Mouse (Mus musculus) right cerebral cortex, postnatal 25 days (tissue): ENCODE measurements around the gene Zbtb25.

ENCODE experiments used
- DNase-seq: peaks from one replicate; pipeline ENCODE4 v3.0.0; 2022

Gene Zbtb25

DNA sequence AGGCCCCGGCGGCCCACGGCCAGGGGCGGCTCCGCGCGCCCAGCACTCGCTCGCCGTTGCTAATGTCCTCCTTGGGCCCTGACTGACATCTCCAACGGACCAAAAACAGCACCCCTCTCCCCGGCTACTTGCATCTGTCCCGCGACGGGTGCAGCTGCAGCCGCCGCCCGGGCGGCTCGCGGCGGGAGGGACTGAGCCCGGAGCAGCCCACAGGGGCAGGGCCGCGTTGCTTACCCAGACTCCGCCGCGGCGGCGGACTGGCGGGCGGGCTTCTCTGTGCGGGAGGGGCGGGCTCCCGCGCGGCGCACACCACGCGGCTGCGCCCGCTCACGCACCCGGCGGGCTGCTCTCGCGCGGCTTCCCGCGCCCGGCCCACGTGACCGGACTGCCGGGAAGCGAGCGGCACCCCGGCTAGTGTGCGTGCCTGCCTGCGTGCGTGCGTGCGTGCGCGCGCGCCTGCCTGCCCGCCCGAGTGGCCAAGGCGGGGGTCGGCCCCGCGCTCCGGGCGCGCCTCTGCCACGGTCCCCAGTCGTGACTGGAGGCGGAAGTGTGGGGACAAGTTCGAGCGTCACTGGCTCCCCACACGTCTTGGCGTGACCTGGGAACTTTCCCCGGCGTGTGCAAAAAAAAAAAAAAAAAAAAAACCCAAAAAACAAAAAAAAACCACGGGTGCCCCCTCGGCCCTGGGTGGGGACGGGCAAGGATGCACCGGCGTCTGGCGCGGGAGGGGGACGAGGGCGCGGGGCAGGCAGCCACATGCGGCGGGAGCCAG is at the start of gene Zbtb25:
Gene Zbtb25, minus strand, starts transcription at position 397 of the 772 bp plus-strand sequence.
- peak; percentile 95 for DNase-seq

DNA sequence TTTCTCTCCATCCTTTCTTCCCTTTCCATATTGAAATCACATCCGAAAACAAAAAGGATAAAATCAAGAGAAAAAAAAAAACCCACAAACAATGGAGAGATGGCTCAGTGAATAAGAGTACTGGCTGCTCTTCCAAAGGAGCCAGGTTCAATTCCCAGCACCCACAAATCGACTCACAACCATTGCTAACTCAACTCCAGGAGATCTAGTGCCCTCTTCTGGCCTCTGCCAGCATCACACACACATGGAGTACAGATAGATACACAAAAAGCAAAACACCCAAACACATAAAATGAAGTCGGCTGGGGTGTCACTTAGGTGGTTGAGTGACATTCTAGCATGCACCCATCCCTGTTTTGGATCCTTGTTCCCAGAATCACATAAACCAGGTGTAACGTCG is 48.9 kb upstream of the Zbtb25 start:
- no peak for DNase-seq

DNA sequence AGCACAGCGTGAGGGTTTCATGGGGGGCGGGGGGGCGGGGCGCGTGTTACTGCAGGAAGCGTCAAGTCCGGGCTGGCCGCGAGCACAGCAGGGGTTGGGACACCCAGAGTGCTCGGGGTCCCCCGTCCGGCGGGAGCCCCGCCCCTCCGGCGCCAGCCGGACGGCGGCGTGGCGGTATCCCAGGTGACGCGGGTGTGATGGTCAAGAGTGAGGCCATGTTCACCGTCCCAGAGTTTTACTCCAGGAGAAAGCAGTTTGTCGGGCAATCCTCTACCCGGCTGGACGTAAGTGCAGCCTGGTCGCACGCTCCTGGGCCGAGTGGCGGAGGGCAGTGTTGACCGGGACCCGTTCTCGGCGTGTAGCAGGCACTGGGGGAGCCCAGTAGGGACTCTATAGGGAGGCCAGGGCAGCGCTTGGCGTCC is 48.0 kb upstream of the Zbtb25 start, which contains the start of gene Ppp1r36:
Gene Ppp1r36, plus strand, starts transcription at position 106 of the 422 bp plus-strand sequence.
- no peak for DNase-seq

DNA sequence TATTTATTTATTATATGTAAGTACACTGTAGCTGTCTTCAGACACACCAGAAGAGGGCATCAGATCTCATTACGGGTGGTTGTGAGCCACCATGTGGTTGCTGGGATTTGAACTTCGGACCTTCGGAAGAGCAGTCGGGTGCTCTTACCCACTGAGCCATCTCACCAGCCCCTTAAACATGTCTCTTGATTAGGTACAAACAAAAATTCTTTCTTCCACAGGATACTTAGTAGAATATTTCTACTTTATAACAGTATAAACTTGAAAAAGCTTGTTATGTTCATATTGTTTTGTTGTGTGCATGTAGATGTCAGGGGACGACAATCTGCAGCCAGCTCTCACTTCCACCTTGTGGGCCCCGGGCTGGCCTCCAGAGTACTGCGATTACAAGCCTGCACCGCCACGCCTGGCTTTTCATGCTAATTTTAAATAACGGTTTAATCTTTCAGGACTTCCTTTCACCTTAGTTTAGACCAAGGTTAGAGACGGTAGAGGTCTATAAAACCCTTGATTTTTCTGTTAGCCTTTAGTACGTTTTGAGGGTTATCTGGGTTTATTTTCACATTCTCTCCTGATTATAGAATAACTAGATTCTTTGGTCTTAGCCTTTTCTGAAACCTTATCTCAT is 46.1 kb upstream of the Zbtb25 start:
- no peak for DNase-seq

DNA sequence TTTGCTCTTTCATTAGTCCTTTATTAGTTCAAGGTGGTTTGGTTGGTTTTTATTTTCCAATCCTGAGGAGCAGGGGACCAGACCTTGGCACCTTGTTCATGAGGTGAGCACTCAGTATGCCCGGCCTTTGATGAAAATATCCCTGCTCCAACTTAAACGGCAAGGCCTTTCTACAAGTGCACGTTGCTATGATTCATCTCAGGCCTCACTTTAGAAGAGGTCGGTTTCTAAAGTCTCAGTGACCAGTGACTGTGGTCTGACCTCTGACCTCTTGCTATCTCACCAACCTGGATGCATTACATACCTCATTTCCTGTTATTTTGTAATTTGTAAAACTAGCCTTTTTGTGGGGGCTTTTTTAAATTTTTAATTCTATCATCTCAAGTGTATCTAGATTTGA is 39.8 kb upstream of the Zbtb25 start:
- DNase-seq = no peak

DNA sequence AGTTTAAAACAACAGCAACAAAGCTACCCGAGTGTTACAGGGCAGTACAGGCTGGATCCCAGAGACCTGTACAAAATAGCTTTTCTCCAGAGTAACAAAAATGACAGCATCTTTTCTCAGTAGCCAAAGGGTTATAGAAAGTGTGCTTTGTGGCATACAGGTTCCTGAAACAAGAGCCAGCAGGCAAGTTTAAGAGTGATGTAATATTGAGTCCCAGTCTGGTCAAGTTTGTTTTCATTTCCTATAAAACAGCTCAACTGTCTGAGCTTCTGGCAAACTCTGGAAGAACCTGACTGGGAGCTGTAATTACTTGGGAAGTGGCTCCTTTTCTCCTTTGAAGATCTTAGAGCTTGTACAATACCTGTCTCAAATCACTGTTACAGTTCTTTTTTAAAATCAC is 37.8 kb upstream of the Zbtb25 start:
- DNase-seq = no peak

DNA sequence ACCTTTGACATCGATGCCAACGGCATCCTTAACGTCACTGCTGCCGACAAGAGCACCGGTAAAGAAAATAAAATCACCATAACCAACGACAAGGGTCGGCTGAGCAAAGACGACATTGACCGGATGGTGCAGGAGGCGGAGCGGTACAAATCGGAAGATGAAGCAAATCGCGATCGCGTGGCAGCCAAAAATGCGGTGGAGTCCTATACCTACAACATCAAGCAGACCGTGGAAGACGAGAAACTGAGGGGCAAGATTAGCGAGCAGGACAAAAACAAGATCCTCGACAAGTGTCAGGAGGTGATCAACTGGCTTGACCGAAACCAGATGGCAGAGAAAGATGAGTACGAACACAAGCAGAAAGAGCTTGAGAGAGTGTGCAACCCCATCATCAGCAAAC is 36.6 kb upstream of the Zbtb25 start:
- DNase-seq = no peak

DNA sequence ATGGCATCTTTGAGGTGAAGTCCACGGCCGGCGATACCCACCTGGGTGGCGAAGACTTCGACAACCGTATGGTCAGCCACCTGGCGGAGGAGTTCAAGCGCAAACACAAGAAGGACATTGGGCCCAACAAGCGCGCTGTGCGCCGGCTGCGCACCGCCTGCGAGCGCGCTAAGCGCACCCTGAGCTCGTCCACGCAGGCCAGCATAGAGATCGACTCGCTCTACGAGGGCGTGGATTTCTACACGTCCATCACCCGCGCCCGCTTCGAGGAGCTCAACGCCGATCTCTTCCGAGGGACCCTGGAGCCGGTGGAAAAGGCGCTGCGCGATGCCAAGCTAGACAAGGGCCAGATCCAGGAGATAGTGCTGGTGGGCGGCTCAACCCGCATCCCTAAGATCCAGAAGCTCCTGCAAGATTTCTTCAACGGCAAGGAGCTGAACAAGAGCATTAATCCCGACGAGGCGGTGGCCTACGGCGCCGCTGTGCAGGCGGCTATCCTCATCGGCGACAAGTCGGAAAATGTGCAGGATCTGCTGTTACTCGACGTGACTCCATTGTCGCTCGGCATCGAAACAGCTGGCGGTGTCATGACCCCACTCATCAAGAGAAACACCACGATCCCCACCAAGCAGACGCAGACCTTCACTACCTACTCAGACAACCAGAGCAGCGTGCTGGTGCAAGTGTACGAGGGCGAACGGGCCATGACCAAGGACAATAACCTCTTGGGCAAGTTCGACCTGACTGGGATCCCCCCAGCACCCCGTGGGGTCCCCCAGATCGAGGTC is 36.0 kb upstream of the Zbtb25 start:
- DNase-seq = peak; percentile 37

DNA sequence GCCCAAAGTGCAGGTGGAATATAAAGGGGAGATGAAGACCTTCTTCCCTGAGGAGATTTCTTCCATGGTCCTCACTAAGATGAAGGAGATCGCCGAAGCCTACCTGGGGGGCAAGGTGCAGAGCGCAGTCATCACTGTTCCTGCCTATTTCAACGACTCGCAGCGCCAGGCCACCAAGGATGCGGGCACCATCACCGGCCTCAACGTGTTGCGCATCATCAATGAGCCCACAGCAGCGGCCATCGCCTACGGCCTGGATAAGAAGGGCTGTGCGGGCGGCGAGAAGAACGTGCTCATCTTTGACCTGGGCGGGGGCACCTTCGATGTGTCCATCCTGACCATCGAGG is 35.4 kb upstream of the Zbtb25 start:
- no peak for DNase-seq

DNA sequence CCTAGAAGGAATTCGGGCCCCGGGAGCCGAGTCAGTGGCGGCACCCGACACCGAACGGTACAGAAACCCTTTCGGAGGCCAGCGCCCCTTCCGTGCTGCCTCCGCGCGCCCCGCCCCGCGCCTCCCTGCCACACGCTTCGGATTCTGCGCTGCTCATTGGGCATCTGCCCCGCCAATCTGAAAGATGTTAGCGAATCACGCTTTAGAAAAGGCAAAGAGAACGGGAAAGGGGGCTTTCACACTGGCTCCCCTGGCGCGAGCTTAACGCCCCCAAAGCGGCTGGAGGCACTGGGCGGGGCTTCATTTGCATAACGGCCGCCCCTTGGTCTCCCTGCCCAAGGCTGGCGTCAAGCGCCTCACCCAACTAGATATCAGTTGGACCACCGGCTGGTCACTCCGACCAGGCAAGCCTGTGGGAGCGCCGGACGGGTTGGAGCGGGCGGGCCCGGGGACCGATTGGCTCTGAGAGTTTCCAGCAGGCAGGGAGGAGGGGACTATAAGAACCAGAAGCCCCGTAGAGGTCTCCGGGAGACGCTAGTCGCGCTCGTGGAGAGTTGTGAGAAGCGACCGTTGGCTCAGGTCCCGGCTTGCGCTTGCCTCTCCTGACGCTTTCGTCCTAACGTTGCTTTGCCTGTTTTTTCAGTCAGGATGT is 34.6 kb upstream of the Zbtb25 start, which contains the start of gene Hspa2:
Gene Hspa2, plus strand, starts transcription at position 291 of the 652 bp plus-strand sequence.
- peak; percentile 100 for DNase-seq

DNA sequence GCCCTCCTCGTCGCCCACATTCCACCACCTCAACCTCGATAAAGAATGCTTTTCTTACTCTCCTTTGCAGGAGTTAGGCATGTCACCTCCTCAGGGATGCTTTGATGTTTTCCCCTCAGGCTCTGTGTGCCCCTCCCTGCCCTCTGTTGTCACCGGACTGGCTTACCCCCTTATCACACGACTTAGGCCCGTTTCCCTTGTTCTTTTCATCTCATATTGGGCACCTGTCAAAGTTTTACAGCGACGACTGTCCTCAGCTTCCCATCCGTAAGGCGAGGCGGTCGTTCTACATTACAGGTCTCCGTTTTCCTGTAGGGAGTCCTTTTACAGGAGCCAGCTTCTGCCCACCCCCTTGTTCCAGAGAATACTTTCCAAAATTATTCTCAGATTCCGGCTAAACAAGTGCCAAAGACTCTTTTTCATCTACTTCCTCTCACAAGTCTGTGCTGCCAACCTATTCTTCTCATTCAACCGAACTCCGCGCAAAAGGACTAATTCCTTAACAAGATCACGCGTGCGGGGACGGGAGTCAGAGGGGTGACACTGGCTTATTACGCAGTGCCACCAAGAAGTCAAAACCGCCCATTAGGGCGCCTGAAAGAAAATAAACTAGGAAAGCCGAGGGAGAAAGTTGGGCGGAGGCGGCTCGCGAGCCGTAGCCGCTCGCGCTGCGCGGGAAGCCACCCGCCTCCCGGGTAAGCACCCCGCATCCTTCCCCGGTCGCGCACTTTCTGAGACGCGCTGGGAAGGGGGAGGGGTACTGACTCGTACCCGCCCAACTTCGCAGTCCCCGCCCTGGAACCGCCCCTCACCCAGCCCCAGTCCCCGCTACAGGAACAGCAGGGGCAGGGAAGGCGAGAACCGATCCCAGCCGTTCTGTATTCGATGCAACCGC is 33.8 kb upstream of the Zbtb25 start:
- peak; percentile 6 for DNase-seq

DNA sequence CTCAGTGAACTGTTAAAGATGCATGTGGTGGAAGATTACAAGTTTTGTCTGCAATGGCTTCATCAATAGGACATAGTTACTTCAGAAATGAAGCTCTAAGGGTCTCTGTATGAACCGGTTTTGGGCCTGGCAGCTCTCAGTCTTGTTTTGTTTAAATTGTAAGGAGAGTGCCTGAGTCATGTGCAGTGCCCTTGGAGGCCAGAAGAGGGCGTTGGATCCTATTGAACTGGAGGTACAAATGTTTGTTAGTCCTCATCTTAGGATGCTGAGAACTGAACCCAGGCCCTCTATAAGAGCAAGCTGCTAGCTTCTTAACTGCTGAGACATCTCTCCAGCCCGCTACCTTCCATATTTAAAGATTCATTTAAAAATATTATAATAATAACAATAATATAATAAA is 32.3 kb upstream of the Zbtb25 start:
- no peak for DNase-seq

DNA sequence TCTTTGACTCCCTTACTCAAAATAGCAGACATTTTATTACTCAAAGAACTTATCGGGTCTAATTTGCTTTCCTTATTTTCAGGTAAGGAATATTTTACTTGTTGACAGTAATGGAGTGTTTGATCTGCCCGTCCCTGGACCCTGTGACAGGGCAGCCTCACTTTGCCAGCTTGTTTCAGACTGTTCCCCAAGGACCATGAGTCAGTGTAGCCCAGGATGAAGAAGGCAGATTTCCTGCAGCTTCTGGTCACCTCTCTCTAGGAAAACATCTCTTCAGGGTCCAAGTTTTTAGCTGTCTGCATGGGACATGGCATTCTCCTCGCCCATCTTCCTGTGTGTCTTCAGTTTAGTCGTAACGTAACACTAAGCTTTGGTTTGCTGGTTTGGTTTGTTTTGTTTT is 27.9 kb upstream of the Zbtb25 start:
- DNase-seq = no peak

DNA sequence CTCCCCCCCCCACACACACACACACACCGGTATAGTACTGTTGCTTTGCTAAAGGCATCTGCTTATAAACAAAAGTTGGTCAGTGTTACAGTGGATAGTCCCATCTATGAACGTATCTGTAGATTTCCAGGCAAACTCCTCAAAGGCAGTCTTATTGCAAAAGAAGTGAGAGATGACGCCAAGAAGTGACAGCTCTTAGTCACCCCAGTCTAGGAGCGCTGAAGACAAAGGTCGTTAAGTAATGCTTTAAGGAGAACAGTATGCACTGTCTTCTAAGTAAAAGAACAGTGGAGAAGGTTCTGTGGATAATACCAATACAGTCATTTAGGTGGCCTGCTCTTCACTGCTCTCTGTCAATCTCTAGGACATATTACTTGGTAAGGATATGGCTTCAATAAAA is 23.6 kb upstream of the Zbtb25 start:
- DNase-seq = no peak

DNA sequence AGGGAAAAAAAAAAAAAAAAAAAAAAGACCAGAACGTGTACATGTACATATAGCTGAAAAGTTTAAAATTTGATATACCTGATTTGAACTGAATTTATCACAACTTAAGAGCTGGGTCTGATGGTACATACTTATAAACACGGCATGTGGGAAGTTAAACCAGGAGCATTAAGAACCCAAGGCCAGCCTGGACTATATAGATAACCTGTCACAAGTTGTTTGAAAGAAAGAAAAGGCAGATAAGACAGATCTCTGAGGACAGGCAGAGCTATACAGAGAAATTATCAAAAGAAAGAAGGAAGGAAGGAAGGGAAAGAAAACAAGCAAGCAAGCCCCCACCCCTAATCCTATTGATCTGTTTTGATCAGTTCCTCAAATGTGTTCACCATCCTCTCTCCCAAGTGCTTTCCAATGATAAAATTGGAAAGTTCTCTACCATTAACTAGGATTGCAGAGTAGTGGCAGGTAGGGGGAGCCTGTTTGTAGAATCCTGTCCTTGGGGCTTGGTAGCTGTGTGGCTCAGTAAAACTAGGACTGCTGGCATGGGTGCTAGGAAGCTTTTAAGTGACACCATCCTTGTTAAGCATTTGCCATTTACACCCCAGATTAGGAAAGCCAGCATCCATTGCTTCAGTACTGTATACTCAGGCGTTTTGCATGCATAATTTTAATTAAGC is 22.3 kb upstream of the Zbtb25 start:
- no peak for DNase-seq

DNA sequence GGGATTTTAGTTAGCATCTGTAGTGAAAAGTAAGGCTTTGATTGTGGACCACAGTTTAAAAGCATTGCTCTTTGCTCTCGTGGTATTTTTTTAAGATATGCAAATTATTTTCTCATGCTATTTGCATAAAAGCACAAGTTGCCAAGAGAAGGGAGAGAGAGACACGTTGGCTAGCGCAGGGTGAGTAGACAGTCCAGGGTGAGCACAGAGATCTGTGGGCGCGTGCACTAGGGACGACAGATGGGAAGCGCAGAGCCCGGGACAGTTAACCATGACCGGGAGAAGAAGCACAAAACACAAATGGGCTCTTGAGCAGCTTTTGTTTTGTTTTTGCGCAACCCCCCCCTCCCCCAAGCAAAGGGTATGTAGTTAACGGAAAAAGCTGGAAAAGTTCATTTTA is 19.4 kb upstream of the Zbtb25 start:
- DNase-seq = no peak

DNA sequence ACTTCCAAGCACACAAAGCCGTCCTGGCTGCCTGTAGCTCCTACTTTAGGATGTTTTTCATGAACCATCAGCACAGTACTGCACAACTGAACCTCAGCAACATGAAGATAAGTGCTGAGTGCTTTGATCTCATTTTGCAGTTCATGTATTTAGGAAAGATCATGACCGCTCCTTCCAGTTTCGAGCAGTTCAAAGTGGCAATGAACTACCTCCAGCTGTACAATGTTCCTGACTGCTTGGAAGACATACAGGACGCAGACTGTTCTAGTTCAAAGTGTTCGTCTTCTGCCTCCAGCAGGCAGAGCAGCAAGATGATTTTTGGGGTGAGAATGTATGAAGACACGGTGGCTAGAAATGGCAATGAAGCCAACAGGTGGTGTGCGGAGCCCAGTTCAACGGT is 15.9 kb upstream of the Zbtb25 start:
- no peak for DNase-seq

DNA sequence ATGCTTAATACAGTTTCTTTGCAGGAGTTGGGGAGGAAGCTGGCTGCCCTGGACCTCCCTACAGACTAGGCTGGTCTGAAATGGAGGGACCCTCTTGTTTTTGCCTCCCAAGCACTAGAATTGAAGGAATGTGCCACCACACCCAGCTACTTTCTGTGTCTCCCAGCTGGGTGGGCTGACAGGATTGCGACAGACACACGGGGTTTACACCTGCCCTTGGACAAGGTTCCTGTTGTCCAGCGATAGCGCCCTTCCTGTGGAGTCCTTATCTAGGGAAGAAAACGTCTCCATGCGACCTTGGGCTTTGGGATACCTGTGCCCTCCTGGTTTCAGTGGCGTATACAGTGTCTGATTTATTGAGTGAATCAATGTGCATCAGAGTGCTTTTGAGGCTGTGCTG is 10.7 kb upstream of the Zbtb25 start:
- DNase-seq = no peak

DNA sequence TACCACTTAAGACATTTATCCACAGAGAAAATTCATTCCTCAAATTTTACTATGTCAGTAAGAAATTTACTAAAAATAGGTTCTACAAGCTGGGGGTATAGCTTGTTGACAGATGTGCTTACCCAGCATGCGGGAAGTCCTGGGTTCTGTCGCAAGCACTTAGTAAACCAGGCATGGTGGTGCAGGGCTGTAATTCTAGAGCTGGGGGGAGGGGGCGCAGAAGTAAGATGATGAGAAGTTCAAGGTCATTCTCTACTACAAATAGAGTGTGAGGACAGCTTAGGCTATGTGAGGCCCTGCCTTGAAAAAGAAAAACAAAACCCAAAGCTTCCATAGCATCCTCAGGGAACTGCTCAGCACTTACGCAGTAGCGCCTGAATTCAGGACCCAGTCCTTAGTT is 9.2 kb upstream of the Zbtb25 start:
- no peak for DNase-seq

DNA sequence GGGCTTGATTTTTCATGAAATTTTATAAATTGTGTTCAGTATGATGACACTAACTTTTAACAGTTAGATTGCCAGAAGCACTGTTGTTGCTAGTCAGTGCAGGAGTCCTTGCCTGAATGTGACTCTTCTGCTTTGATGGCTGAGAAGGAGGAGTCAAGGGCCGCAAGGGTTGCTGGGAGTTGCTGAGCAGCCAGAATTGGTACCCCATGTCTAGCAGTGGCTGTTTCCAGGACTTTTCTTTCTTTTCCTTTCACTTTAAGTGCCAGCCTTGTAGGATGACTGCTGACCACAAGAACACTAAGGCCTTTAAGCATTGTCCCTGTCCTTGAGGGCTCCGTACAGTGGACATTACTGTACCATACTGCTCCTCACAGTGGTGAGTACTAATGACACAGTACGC is 8.3 kb upstream of the Zbtb25 start:
- DNase-seq = no peak

DNA sequence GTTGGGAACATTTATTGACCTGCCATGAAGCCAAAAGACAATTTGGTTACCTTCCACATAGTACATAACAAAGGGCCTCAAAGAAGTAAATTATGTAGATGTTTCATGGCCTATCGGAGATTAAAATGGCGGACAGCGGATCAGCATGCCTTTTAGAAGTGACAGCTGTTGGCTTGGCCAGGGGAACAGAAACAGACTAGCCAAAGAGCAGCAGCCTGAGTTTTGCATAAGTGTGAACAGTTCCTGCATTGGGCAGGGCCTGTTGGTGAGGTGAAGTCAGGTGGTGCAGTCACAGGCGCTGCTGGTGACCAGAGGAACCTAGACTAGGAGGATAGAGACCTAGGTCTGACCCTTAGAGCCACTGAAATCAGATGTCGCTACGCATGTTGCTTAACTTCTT is 7.7 kb upstream of the Zbtb25 start:
- DNase-seq = no peak

DNA sequence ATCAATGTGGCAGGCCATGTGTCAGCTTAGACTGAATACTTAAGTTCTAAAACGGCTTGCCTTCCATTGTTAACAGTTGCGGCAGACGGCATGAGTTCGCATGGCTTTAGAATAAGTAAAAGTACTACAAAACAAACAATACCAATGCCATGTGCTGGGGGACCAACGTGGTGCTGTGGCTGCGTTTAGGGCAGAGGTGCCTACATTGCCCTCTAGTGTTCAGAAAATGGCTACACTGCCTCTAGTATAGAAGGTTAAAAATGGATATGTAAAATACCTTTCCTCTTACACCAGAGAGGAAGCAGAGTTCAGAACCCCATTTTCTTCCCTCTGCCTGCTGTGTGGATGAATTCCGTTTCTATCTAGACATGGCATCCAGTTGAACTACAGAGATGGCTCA is 7.2 kb upstream of the Zbtb25 start:
- DNase-seq = no peak
